Mouse (Mus musculus): ENCODE data around the gene Cdnf. TPM values are rescaled to one million over a fixed set of nuclear protein-coding genes. Genes with fewer than 3 reads are reported as not detected.
A peak's percentile ranks its signal among the peaks of the same experiment; 100 is the strongest.

Cdnf gene
- polyA plus RNA-seq, 1 experiment from 2014 or later, result 0.09 TPM

- Histone ChIP-seq H3K4me1 (replicated peaks) (no peaks in the 10 kb centered on the region), H3K9me3 (no peaks in the 10 kb centered on the region), H3K4me3 (replicated peaks) (no peak overlapping the region), H3K4me2 (no peak overlapping the region), H3K27ac (no peak overlapping the region), H3K36me3 (no peaks in the 10 kb centered on the region), H3K27me3 (no peaks in the 10 kb centered on the region), H3K9ac (replicated peaks) (no peak overlapping the region)
- 85% methylated on average over 4 of the region's 4 CpGs for WGBS
- ATAC-seq (ENCODE audit: insufficient number of reproducible peaks, insufficient read depth, low FRiP score, low TSS enrichment, low read depth), result no peak
Observed at GRCm38 (mm10) chr2:3522558-3522957, 9.7 kb downstream of the Cdnf start.

- WGBS, result 82% methylated on average over 6 of the region's 6 CpGs
- no peaks in the 10 kb centered on the region for H3K27me3 ChIP-seq
- H3K27ac ChIP-seq, result no peak overlapping the region
- H3K4me3 ChIP-seq (replicated peaks), result no peak overlapping the region
- no peak for ATAC-seq (ENCODE audit: insufficient number of reproducible peaks, insufficient read depth, low FRiP score, low TSS enrichment, low read depth)
- no peaks in the 10 kb centered on the region for H3K9me3 ChIP-seq
- no peak overlapping the region for H3K9ac ChIP-seq (replicated peaks)
- no peaks in the 10 kb centered on the region for H3K36me3 ChIP-seq
- H3K4me2 ChIP-seq, result no peak overlapping the region
- no peaks in the 10 kb centered on the region for H3K4me1 ChIP-seq (replicated peaks)
Observed at GRCm38 (mm10) chr2:3526288-3526687, 13.5 kb downstream of the Cdnf start.

- Histone ChIP-seq H3K27ac (peak overlapping the region; percentile 42; the same call in 1 of the 2 replicates), H3K9me3 (no peaks in the 10 kb centered on the region), H3K4me3 (replicated peaks) (no peak overlapping the region), H3K36me3 (no peaks in the 10 kb centered on the region), H3K9ac (replicated peaks) (no peak overlapping the region), H3K4me1 (replicated peaks) (peaks cover 7% of the 10 kb centered on the region), H3K27me3 (no peaks in the 10 kb centered on the region), H3K4me2 (no peak overlapping the region)
- no peak for ATAC-seq (ENCODE audit: insufficient number of reproducible peaks, insufficient read depth, low FRiP score, low TSS enrichment, low read depth)
- WGBS, result 69% methylated on average over 9 of the region's 9 CpGs
Observed at GRCm38 (mm10) chr2:3541307-3542079, 28.7 kb downstream of the Cdnf start.

- H3K27me3 ChIP-seq, result no peaks in the 10 kb centered on the region
- no peaks in the 10 kb centered on the region for H3K36me3 ChIP-seq
- no peak overlapping the region for H3K4me2 ChIP-seq
- 73% methylated on average over 2 of the region's 2 CpGs for WGBS
- H3K4me3 ChIP-seq (replicated peaks), result no peak overlapping the region
- H3K27ac ChIP-seq, result no peak overlapping the region
- H3K4me1 ChIP-seq (replicated peaks), result peaks cover 7% of the 10 kb centered on the region
- no peak for ATAC-seq (ENCODE audit: insufficient number of reproducible peaks, insufficient read depth, low FRiP score, low TSS enrichment, low read depth)
- no peak overlapping the region for H3K9ac ChIP-seq (replicated peaks)
- 0 out of 2 replicates have a peak, but pooled peaks cover 3% of the 10 kb centered on the region for H3K9me3 ChIP-seq
Observed at GRCm38 (mm10) chr2:3546055-3546454, 33.2 kb downstream of the Cdnf start.

DNA sequence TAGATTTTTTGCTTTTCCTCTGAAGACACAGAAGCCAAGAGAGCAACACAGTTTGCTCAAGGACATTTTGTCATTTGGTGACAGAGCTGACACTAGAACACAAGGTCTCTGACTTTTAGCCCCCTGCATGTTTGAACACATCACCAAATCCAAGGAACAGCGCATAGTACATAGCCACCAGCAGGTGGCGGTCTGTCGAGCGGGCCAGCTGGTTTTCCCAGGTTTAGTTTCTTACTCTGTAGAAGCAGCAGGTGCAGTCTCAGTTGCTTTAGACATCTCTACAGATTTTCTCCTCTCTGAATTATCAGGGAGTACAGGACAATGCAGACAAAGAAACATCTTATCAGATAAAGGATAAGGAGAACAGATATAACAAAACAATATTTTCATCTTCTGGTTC, 33.8 kb downstream of the Cdnf start:
- Histone ChIP-seq H3K4me1 (replicated peaks) (peaks cover 7% of the 10 kb centered on the region), H3K9ac (replicated peaks) (no peak overlapping the region), H3K27me3 (no peaks in the 10 kb centered on the region), H3K27ac (no peak overlapping the region), H3K4me3 (replicated peaks) (no peak overlapping the region), H3K9me3 (0 out of 2 replicates have a peak, but pooled peaks cover 3% of the 10 kb centered on the region), H3K4me2 (no peak overlapping the region), H3K36me3 (no peaks in the 10 kb centered on the region)
- ATAC-seq (ENCODE audit: insufficient number of reproducible peaks, insufficient read depth, low FRiP score, low TSS enrichment, low read depth), result no peak
- 5% methylated on average over 4 of the region's 4 CpGs for WGBS

DNA sequence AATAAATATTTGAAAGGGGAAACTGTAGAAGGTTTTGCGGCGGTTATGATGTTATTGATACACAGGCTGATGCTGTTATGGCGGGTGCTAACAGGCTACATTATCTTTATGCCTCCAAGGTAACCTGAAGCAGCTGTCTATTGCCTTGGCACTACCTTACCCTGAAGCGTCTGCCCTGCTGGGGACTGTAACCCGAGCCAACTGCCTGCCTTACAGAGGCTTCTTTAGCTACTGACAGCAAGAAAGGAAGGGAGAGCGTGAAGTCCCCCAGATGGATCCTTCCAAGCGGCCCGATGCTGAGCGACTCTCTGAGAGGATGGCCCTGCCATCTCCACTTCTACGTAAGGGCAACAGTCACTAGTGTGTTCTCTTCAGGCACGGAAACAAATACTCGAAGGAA, 57.4 kb downstream of the Cdnf start, which contains the start of gene Fam107b:
Gene Fam107b, plus strand, starts transcription at position 303 of the 400 bp plus-strand sequence.
- Histone ChIP-seq H3K27ac (no peak within 1 kb of the TSS), H3K9me3 (no peaks in the 10 kb centered on the region), H3K4me2 (no peak within 1 kb of the TSS), H3K27me3 (no peaks in the 10 kb centered on the region), H3K9ac (replicated peaks) (no peak within 1 kb of the TSS), H3K4me1 (replicated peaks) (no peaks in the 10 kb centered on the region), H3K36me3 (no peaks in the 10 kb centered on the region), H3K4me3 (replicated peaks) (no peak within 1 kb of the TSS)
- 64% methylated on average over 12 of the region's 12 CpGs for WGBS
- no peak for ATAC-seq (ENCODE audit: insufficient number of reproducible peaks, insufficient read depth, low FRiP score, low TSS enrichment, low read depth)

DNA sequence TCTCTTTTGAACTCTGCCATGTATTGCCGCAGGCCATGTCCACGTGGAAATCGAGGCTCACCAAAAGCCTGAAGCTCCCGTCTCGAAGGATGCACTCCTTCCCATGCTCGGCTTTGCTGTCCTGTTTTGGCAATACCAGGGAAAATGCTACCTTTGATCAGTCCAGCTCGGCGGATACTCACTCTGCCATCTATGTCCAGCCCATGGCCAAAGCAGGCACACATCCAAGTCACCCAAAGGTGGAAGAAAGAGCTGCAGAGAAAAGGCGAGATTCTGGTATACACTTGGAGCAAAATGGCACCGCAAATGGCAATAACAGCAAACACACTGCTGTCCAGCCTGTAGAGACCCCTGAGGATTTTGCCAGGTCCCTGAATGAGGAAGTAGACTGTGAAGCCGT, 57.8 kb downstream of the Cdnf start:
- Histone ChIP-seq H3K9ac (replicated peaks) (no peak overlapping the region), H3K4me2 (no peak overlapping the region), H3K36me3 (no peaks in the 10 kb centered on the region), H3K27ac (no peak overlapping the region), H3K4me3 (replicated peaks) (no peak overlapping the region), H3K9me3 (no peaks in the 10 kb centered on the region), H3K27me3 (no peaks in the 10 kb centered on the region), H3K4me1 (replicated peaks) (no peaks in the 10 kb centered on the region)
- 82% methylated on average over 11 of the region's 11 CpGs for WGBS
- ATAC-seq (ENCODE audit: insufficient number of reproducible peaks, insufficient read depth, low FRiP score, low TSS enrichment, low read depth), result no peak

DNA sequence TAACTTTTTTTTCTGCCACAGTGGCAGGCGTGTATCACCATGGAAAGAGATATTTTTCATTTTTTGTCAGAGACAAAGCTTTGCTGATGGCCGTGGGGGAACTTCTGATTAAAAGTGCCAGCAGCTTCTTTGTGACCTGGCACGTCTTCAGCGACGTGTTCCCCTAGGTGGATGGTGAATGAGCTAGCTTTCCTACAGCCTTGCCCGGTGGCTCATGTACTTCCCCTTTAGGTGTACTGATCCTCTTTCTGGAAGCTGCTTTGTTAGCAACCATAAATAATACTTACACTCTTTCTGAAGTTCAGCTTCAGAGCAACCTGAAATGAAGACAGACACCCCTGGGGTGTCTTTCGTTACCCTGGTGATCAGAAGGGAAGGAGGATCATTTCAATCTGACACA, 61.1 kb downstream of the Cdnf start:
- ATAC-seq (ENCODE audit: insufficient number of reproducible peaks, insufficient read depth, low FRiP score, low TSS enrichment, low read depth), result no peak
- H3K4me2 ChIP-seq, result no peak overlapping the region
- WGBS, result 83% methylated on average over 7 of the region's 7 CpGs
- no peak overlapping the region for H3K4me3 ChIP-seq (replicated peaks)
- H3K9ac ChIP-seq (replicated peaks), result no peak overlapping the region
- H3K36me3 ChIP-seq, result no peaks in the 10 kb centered on the region
- H3K9me3 ChIP-seq, result no peaks in the 10 kb centered on the region
- no peaks in the 10 kb centered on the region for H3K27me3 ChIP-seq
- no peaks in the 10 kb centered on the region for H3K4me1 ChIP-seq (replicated peaks)
- no peak overlapping the region for H3K27ac ChIP-seq

GRCm38 (mm10) chr2:3575140-3575539, 62.3 kb downstream of the Cdnf start:
- Histone ChIP-seq H3K4me3 (replicated peaks) (no peak overlapping the region), H3K36me3 (no peaks in the 10 kb centered on the region), H3K4me2 (no peak overlapping the region), H3K4me1 (replicated peaks) (no peaks in the 10 kb centered on the region), H3K27ac (no peak overlapping the region), H3K27me3 (no peaks in the 10 kb centered on the region), H3K9me3 (no peaks in the 10 kb centered on the region), H3K9ac (replicated peaks) (no peak overlapping the region)
- 91% methylated on average over 1 of the region's 1 CpGs for WGBS
- ATAC-seq (ENCODE audit: insufficient number of reproducible peaks, insufficient read depth, low FRiP score, low TSS enrichment, low read depth), result no peak

Other genes starting within 250 kb of the Cdnf start
- gene Nmt2, start 228.8 kb upstream of the Cdnf start, polyA plus RNA-seq (2016; fragmentation: Nextera tagmentation; extraction: Ambion mirVana), result 35.2 and 38.6 TPM in 2 replicates
- 17.4 and 20.7 TPM in 2 replicates for gene Rpp38, start 180.4 kb upstream of the Cdnf start, polyA plus RNA-seq (2016; fragmentation: Nextera tagmentation; extraction: Ambion mirVana)
- 0.60 TPM in 1 of 2 replicates, not detected in the other for gene Acbd7, start 176.9 kb upstream of the Cdnf start, polyA plus RNA-seq (2016; fragmentation: Nextera tagmentation; extraction: Ambion mirVana)
- gene Olah, start 115.8 kb upstream of the Cdnf start, polyA plus RNA-seq (2016; fragmentation: Nextera tagmentation; extraction: Ambion mirVana), result 0.19 TPM in 1 of 2 replicates, not detected in the other
- gene Meig1, start 90.4 kb upstream of the Cdnf start, polyA plus RNA-seq (2016; fragmentation: Nextera tagmentation; extraction: Ambion mirVana), result not detected in 2 replicates
- 6.5 and 7.1 TPM in 2 replicates for gene Dclre1c, start 88.9 kb upstream of the Cdnf start, polyA plus RNA-seq (2016; fragmentation: Nextera tagmentation; extraction: Ambion mirVana)
- gene Suv39h2, start 38.0 kb upstream of the Cdnf start, polyA plus RNA-seq (2016; fragmentation: Nextera tagmentation; extraction: Ambion mirVana), result 34.2 and 37.9 TPM in 2 replicates
- 8.2 and 8.4 TPM in 2 replicates for gene Gm45902, start 240 bp upstream of the Cdnf start, polyA plus RNA-seq (2016; fragmentation: Nextera tagmentation; extraction: Ambion mirVana)
- 116 and 118 TPM in 2 replicates for gene Hspa14, start 216 bp upstream of the Cdnf start, polyA plus RNA-seq (2016; fragmentation: Nextera tagmentation; extraction: Ambion mirVana)
- gene Fam107b, start 57.5 kb downstream of the Cdnf start, polyA plus RNA-seq (2016; fragmentation: Nextera tagmentation; extraction: Ambion mirVana), result 35.4 and 40.4 TPM in 2 replicates

All from limb, embryonic 12.5 days (tissue).